Comparison of ENCODE assay signal across 8 mouse cellular contexts in the genomic region with DNA sequence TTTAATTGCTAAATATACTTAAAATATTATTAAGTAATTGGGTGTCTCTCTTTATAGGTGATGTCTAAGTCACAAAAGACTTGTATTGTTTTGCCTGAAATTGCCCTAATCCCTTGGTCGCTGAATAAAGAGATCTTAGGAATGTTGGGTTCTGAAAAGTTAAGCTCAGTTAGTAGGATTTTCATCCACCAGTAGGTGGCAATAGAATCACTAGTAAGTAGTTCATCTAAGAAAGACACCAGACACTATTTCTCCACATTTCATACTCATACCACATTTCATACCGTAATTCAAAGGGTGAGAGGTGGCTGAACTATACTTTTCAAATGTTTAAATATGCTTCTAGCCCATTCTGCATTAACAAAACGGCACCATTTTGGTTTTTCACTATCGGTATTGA. TPM values are rescaled to one million over a fixed set of nuclear protein-coding genes. Genes with fewer than 3 reads are reported as not detected.
A peak's percentile ranks its signal among the peaks of the same experiment; 100 is the strongest.
DNase-seq lines count a peak whose midpoint lies in the region; TF ChIP-seq lines count a peak whose summit lies in the region.

No protein-coding gene starts in this region.

- H3K27ac ChIP-seq in layer of hippocampus, adult 2 months = no peak overlapping the region

- TF ChIP-seq CTCF in layer of hippocampus, adult 2 months (conservative IDR thresholded peaks at IDR 0.05) = peak; percentile 86

- no peak overlapping the region for H3K4me3 ChIP-seq in layer of hippocampus, adult 2 months

- DNase-seq in cerebellum, adult 8-10 months = peak; percentile 22
- no peak for DNase-seq in cerebellum, adult 11-12 months
- peak; percentile 26 to 37 for DNase-seq in layer of hippocampus, adult 2 months (ENCODE audit: low spot score in 2 of 2)
- no peak for DNase-seq in layer of hippocampus, postnatal 25 days (ENCODE audit: extremely low spot score in 1 of 2, low spot score in 1 of 2)
- peak; percentile 19 for DNase-seq in MN1 (ENCODE audit: low spot score)
- peak; percentile 44 for DNase-seq in forelimb bud, embryonic 11.5 days (ENCODE audit: low read depth, low spot score)
- no peak for DNase-seq in thymus, postnatal 4 days
- DNase-seq in spleen, postnatal 36 days (ENCODE audit: low spot score in 2 of 2) = no peak

RNA-seq across cellular contexts. Expression of gene Muc15, which starts 57.8 kb away (rescaled TPM):
- not detected for total RNA-seq in layer of hippocampus, adult 2 months (2021)
- not detected for total RNA-seq in layer of hippocampus, postnatal 25 days (2021)

Comparison
In these comparisons a context has a peak if more than half of its experiments do, and no peak if none do; other contexts are left out.
1. DNase-seq: peak in cerebellum, adult 8-10 months (single experiment), layer of hippocampus, adult 2 months (2 of 2), MN1 (single experiment) and forelimb bud, embryonic 11.5 days (single experiment); none in cerebellum, adult 11-12 months (single experiment), layer of hippocampus, postnatal 25 days (0 of 2), thymus, postnatal 4 days (single experiment) and spleen, postnatal 36 days (0 of 2).